Mouse (Mus musculus) spleen, adult 2 months (tissue): ENCODE measurements around the gene Stk11ip. TPM values are rescaled to one million over a fixed set of nuclear protein-coding genes. Genes with fewer than 3 reads are reported as not detected.

Experiments
- DNase-seq, 2 experiments: peaks; one replicate each; pipeline versions ENCODE4 v3.0.0 to v3.0.0-alpha.2; 2012 to 2021; ENCODE audit warnings: low spot score in 2 of 2, low read depth in 1 of 2
- H3K27ac ChIP-seq: fragments of 200-500 bp; 2 replicates; pipeline ENCODE4 v1.5.1; 2012; ENCODE audit warnings: low read length, inconsistent platforms; ENCODE audit not compliant: insufficient read depth
- H3K27me3 ChIP-seq: fragments of 200-500 bp; 2 replicates; pipeline ENCODE4 v1.6.1; 2012; ENCODE audit warnings: mild to moderate bottlenecking, moderate library complexity, low read length, inconsistent platforms; ENCODE audit not compliant: control insufficient read depth, insufficient read depth
- H3K36me3 ChIP-seq: fragments of 200-500 bp; 2 replicates; pipeline ENCODE4 v1.6.1; 2012; ENCODE audit warnings: mild to moderate bottlenecking, low read length, inconsistent platforms; ENCODE audit not compliant: control insufficient read depth, insufficient read depth
- H3K4me1 ChIP-seq: fragments of 200-500 bp; 2 replicates; pipeline ENCODE4 v1.6.1; 2011; ENCODE audit warnings: inconsistent platforms; ENCODE audit not compliant: control insufficient read depth, insufficient read depth, insufficient read length
- H3K4me3 ChIP-seq: fragments of 200-500 bp; 2 replicates; pipeline ENCODE4 v1.5.1; 2011; ENCODE audit warnings: mild to moderate bottlenecking, inconsistent platforms; ENCODE audit not compliant: insufficient read depth, insufficient read length; ENCODE audit errors: extremely low read depth
- CTCF ChIP-seq: fragments of 200-500 bp; IDR thresholded peaks from 2 replicates; pipeline ENCODE4 v1.5.1; 2011; ENCODE audit warnings: mild to moderate bottlenecking, inconsistent platforms; ENCODE audit not compliant: insufficient read depth, insufficient read length, insufficient replicate concordance; ENCODE audit errors: extremely low read depth
- POLR2A ChIP-seq: fragments of 200-500 bp; IDR thresholded peaks from 2 replicates; pipeline ENCODE4 v1.6.1; 2011; ENCODE audit warnings: low read depth, low read length, inconsistent platforms
- WGBS: fragments of 180-500 bp; shearing (Covaris S2); methylation state at CpG from one replicate; pipeline ENCODE4 v1.1.7; 2018; 5-methylcytosine and 5-hydroxymethylcytosine counted together
- polyA plus RNA-seq: library from polyadenylated mRNA; depleted of rRNA; stranded (reverse); fragments of >200 nt; gene quantifications from 2 replicates; pipeline ENCODE4 v1.2.3, GENCODE M21; 2012

Gene Stk11ip
- polyA plus RNA-seq, 1 experiment = 77.3 TPM

DNA sequence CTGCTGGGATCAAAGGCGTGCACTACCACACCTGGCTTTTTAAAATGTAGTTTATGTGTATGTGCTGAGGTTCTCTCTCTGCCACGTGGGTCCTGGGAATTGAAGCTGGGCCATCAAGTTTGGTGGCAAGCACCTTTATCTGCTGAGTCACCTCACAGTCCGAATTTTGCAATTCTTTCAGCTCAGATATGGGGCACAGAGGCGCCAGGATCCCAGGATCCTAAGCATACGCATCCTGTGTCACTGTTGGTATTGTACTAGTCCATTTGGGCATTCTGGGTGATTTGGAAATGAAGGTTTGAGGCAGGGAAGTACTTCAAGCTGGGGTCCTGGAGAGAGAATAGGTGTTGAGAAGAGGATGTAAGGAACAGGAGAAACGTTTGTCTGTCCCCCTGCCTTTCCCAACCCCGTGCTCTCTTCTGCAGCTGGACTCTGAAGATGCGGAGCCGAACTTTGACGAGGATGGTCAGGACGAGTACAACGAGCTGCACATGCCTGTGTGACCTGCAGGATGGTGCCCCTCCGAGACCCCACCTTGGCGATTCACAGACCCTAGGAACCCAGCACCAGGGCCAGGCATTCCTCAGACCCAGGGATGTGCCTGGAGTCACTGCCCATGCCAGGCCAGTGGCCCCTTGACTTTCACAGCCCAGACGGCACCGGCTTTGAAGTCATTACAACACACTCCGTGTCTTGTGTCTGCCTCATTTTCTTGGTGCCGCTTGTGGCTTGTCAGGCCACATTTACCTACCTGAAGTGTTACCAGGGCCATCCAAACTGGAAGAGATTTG is 37.3 kb downstream of the Stk11ip start:
- 85% methylated on average over 18 of the region's 18 CpGs for WGBS
- DNase-seq = no peak
- Histone ChIP-seq H3K27ac (no peak overlapping the region), H3K4me1 (peaks cover 5% of the 10 kb centered on the region; the same call in 1 of the 2 replicates), H3K27me3 (no peaks in the 10 kb centered on the region), H3K4me3 (no peak overlapping the region), H3K36me3 (no peaks in the 10 kb centered on the region)
- TF ChIP-seq CTCF (no peak), POLR2A (no peak)

DNA sequence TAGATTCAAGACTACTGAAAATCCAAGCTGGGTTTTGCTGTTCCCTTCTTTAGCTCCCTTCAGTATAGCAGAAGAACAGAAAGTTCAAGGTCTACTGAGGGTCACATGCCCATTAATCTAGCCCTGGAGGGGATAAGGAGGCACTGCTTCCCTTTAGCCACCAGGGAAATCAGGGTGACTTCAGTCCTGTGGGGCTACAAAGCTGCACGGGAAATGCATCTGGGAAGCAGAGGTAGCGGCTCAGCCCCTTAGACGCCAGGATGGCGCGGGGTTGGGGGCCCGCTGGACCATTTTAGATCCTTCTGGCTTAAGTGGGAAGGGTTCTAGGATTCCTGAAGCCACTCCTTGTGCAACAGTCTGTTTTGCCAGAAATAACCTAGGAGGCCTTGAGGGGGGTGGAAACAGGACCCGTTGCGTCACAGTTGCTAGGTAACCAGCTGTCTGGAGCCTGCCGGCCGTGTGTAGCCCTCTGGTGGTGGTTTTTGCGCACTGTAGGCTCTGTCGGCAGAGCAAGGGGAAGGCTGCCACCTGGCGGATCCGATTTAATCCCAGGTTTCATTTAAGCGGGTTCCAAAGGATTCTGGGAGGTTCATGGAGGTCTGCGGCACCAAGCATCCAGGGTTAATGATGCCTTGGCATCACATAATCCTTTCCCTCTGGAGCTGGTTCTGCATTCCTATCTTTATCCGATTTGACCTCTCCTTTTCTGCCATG is 38.0 kb downstream of the Stk11ip start:
- Histone ChIP-seq H3K27ac (no peak overlapping the region), H3K4me3 (no peak overlapping the region), H3K4me1 (peaks cover 5% of the 10 kb centered on the region; the same call in 1 of the 2 replicates), H3K36me3 (no peaks in the 10 kb centered on the region), H3K27me3 (no peaks in the 10 kb centered on the region)
- WGBS = 15% methylated on average over 17 of the region's 17 CpGs
- DNase-seq = peak; percentile 76 to 77
- peak; percentile 98 for TF ChIP-seq CTCF
- TF ChIP-seq POLR2A = no peak

DNA sequence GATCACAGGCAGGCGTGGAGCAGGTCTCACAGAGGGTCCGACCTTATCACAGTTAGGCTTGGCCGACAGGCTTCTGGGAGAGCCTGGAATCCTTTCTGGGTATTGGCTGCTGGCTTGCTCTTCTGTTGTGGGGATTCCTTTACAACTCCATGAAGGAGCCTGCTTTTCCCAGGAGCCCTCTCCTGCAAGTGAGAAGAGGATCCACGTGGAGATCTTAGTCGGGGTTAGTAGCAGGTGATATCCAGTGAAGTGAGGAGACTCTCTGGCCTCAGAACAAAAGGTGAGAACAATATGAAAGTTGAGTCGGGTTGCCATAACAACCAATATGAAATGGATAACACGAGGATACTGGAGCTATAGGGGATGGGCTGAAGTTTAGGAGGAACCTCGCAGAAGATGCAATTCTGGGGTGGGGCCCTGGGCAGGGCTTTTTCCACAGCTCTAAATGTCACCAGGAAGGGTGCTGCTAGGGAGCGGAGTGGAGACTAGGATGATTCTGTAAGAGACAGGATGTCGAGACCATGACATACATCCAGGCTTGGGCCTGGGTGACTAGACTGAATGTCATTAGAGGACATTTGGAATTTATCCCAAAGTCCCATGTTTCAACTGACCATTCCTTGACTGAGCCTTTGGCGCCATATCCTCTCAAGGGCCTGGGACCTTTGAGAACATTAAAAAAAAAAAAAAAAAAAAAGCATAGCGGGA is 39.0 kb downstream of the Stk11ip start:
- no peak for DNase-seq
- Histone ChIP-seq H3K4me3 (no peak overlapping the region), H3K36me3 (no peaks in the 10 kb centered on the region), H3K27ac (no peak overlapping the region), H3K4me1 (peaks cover 10% of the 10 kb centered on the region; the same call in 1 of the 2 replicates), H3K27me3 (no peaks in the 10 kb centered on the region)
- TF ChIP-seq POLR2A (no peak), CTCF (no peak)
- WGBS = 84% methylated on average over 12 of the region's 12 CpGs

DNA sequence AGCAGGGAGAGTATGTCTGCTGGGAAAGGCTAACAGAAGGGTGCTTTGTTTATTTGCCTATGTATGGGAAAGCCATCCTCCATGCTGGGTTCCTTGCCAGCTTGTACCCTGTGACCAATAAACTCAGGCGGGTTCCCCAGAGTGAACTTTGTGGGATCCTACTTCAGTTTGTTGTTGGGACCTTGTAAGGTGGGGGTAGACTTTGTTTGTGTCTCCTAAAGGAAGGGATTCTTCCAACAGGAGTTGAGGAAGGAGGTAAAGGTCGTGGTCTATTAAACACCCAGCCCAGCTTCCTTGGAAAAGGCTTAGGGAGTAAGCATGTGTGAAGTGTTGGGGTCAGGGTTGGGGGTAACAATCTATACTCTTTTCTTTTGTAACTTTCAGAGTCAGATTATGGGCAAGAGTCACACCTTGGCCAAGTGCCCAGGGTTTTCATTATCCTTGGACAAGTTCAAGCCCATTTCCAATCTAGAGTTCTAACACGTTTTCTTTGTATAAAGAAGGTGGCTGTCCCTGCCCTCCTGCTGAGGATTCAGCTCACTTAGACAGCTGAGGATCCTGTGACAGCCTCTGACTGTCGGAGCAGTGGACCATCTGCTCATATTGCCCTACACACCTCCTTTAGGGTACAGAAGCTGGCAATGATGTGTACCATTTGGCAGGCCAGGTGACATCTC is 40.0 kb downstream of the Stk11ip start:
- H3K27ac ChIP-seq = no peak overlapping the region
- no peak for DNase-seq
- H3K36me3 ChIP-seq = no peaks in the 10 kb centered on the region
- 66% methylated on average over 4 of the region's 4 CpGs for WGBS
- peaks cover 10% of the 10 kb centered on the region; the same call in 1 of the 2 replicates for H3K4me1 ChIP-seq
- no peak overlapping the region for H3K4me3 ChIP-seq
- TF ChIP-seq CTCF (no peak), POLR2A (no peak)
- no peaks in the 10 kb centered on the region for H3K27me3 ChIP-seq

DNA sequence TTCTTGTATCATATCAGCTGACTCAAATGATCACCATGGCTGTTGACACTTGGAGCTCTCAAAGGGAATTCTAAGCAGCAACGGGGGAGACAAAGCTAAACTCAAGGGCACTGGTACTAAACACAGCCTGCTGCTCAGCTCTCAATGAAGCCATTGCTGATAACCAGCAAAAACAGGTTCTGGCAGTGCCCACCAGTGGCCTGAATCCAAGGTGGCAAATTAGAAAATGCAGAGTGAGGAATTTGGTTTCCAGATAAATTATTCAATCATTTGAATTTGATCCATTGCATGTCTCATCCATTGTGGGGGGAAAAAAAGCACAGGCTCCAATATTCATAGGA is 40.5 kb downstream of the Stk11ip start:
- H3K4me1 ChIP-seq = peaks cover 10% of the 10 kb centered on the region; the same call in 1 of the 2 replicates
- DNase-seq = no peak
- H3K27me3 ChIP-seq = no peaks in the 10 kb centered on the region
- no peaks in the 10 kb centered on the region for H3K36me3 ChIP-seq
- H3K4me3 ChIP-seq = no peak overlapping the region
- WGBS = 79% methylated on average over 1 of the region's 1 CpGs
- TF ChIP-seq CTCF = no peak
- TF ChIP-seq POLR2A = no peak
- no peak overlapping the region for H3K27ac ChIP-seq

DNA sequence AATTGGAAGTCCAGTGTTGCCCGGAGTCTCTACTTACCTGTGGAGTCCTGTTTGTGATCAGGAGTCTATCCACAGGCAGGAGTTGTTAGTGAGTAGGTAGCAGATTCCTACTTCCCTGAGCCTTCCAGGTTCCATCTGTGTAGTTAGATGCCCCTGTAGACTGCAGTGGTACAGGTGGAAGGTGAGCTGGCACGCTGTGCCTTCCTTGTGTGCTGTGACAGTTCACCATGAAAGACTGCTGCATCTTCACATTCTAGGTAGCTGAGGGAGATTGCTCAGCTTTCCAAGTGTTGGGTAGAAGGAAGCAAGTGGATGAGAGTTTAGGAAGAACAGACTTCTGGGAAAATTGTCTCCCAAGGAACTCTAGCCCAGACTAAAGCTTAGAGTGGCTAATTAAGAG is 42.8 kb downstream of the Stk11ip start:
- H3K27me3 ChIP-seq = no peaks in the 10 kb centered on the region
- H3K36me3 ChIP-seq = no peaks in the 10 kb centered on the region
- TF ChIP-seq POLR2A (no peak), CTCF (no peak)
- peaks cover 13% of the 10 kb centered on the region; the same call in 1 of the 2 replicates for H3K4me1 ChIP-seq
- H3K4me3 ChIP-seq = no peak overlapping the region
- no peak overlapping the region for H3K27ac ChIP-seq
- DNase-seq = no peak
- WGBS = 90% methylated on average over 2 of the region's 2 CpGs
